Mouse (Mus musculus) frontal cortex, postnatal 14 days (tissue): Measurements from ENCODE around the gene Nrxn3.
A peak's percentile ranks its signal among the peaks of the same experiment; 100 is the strongest.

Source experiments
- DNase-seq, 2 experiments: peaks; one replicate each; pipeline ENCODE4 v3.0.0; 2022; ENCODE audit warnings: low spot score in 2 of 2

The Nrxn3 gene

GRCm38 (mm10) chr12:88812173-88812572 is 89.5 kb downstream of the Nrxn3 start:
- no peak for DNase-seq

GRCm38 (mm10) chr12:88816865-88817264 is 94.2 kb downstream of the Nrxn3 start:
- no peak for DNase-seq

- DNase-seq: no peak
These were observed 96.1 kb downstream of the Nrxn3 start for GRCm38 (mm10) chr12:88818622-88819334.

GRCm38 (mm10) chr12:88819335-88819709 is 96.6 kb downstream of the Nrxn3 start:
- no peak for DNase-seq

GRCm38 (mm10) chr12:88820131-88820530 is 97.5 kb downstream of the Nrxn3 start:
- no peak for DNase-seq

- DNase-seq: no peak
These were observed 108.2 kb downstream of the Nrxn3 start for GRCm38 (mm10) chr12:88830851-88831250.

GRCm38 (mm10) chr12:88835821-88836220 is 113.1 kb downstream of the Nrxn3 start:
- no peak for DNase-seq

GRCm38 (mm10) chr12:88839724-88840123 is 117.0 kb downstream of the Nrxn3 start:
- no peak for DNase-seq

GRCm38 (mm10) chr12:88841350-88841749 is 118.7 kb downstream of the Nrxn3 start:
- DNase-seq: no peak

GRCm38 (mm10) chr12:88850400-88851179 is 127.9 kb downstream of the Nrxn3 start:
- no peak for DNase-seq

- DNase-seq: no peak
These were observed 131.4 kb downstream of the Nrxn3 start for GRCm38 (mm10) chr12:88854039-88854438.

GRCm38 (mm10) chr12:88857701-88858100 is 135.0 kb downstream of the Nrxn3 start:
- no peak for DNase-seq

- no peak for DNase-seq
These were observed 137.0 kb downstream of the Nrxn3 start for GRCm38 (mm10) chr12:88859456-88860345.

GRCm38 (mm10) chr12:88860397-88860796 is 137.7 kb downstream of the Nrxn3 start:
- no peak for DNase-seq

- no peak for DNase-seq
These were observed 140.4 kb downstream of the Nrxn3 start for GRCm38 (mm10) chr12:88863069-88863468.

- DNase-seq: no peak
These were observed 145.6 kb downstream of the Nrxn3 start for GRCm38 (mm10) chr12:88868288-88868687.

- no peak for DNase-seq
These were observed 174.7 kb downstream of the Nrxn3 start for GRCm38 (mm10) chr12:88897331-88897730.

GRCm38 (mm10) chr12:88900014-88900727 is 177.5 kb downstream of the Nrxn3 start:
- no peak for DNase-seq

GRCm38 (mm10) chr12:88900728-88901080 is 178.0 kb downstream of the Nrxn3 start:
- no peak for DNase-seq

- DNase-seq: peak in 1 of 2 experiments; percentile 20
These were observed 188.1 kb downstream of the Nrxn3 start for GRCm38 (mm10) chr12:88910761-88911160.

- DNase-seq: no peak
These were observed 194.1 kb downstream of the Nrxn3 start for GRCm38 (mm10) chr12:88916752-88917151.

- DNase-seq: no peak
These were observed 202.2 kb downstream of the Nrxn3 start for GRCm38 (mm10) chr12:88924896-88925295.
